Mouse (Mus musculus): Measurements from ENCODE around the gene Astl. TPM values are rescaled to one million over a fixed set of nuclear protein-coding genes. Genes with fewer than 3 reads are reported as not detected.

Astl gene
- total and polyA plus RNA-seq, 2 experiments = not detected

- peaks cover 11% of the 10 kb centered on the region; the same call in 1 of the 2 replicates for H3K36me3 ChIP-seq (ENCODE audit: control insufficient read depth, insufficient read depth, low read length)
- no peaks in the 10 kb centered on the region for H3K4me1 ChIP-seq (ENCODE audit: control insufficient read depth, insufficient read depth, low read length)
- no peak overlapping the region for H3K4me3 ChIP-seq (ENCODE audit: insufficient read depth, low read depth, low read length)
- H3K79me2 ChIP-seq (ENCODE audit: control insufficient read depth, insufficient read depth, low read length) = no peaks in the 10 kb centered on the region
- TF ChIP-seq CTCF (IDR thresholded peaks at IDR 0.05; ENCODE audit: low read depth, low read length) = no peak
- no peak for TF ChIP-seq POLR2A (IDR thresholded peaks at IDR 0.05; ENCODE audit: extremely low read depth, insufficient read depth, low read length)
- H3K27me3 ChIP-seq (ENCODE audit: control insufficient read depth, insufficient read depth, low read length) = no peaks in the 10 kb centered on the region
- no peak overlapping the region for H3K27ac ChIP-seq (replicated peaks; ENCODE audit: insufficient read depth, low read depth, low read length)
- WGBS = 84% methylated on average over 3 of the region's 3 CpGs
- DNase-seq (ENCODE audit: extremely low read depth, low read depth, low spot score) = no peak
- no peak overlapping the region for H3K9ac ChIP-seq (ENCODE audit: low read depth, low read length)
These were observed 33.7 kb upstream of the Astl start for GRCm38 (mm10) chr2:127304609-127305210.

DNA sequence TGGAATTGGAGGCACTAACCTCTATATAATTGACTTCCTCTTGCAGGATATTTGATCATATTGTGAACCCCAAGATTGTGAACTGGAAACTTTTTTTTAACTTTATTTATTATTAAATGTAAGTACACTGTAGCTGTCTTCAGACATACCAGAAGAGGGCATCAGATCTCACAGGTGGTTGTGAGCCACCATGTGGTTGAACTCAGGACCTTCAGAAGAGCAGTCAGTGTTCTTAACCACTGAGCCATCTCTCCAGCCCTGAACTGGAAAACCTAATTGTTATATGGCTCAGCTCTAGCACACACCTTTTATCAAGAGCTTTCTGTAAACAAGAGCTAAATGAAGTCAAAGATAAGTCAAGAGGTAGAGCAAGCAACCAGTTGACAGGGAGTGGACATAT is 32.3 kb upstream of the Astl start:
- Histone ChIP-seq H3K36me3 (ENCODE audit: control insufficient read depth, insufficient read depth, low read length) (0 out of 2 replicates have a peak, but pooled peaks cover 3% of the 10 kb centered on the region), H3K9ac (ENCODE audit: low read depth, low read length) (no peak overlapping the region), H3K27me3 (ENCODE audit: control insufficient read depth, insufficient read depth, low read length) (no peaks in the 10 kb centered on the region), H3K4me1 (ENCODE audit: control insufficient read depth, insufficient read depth, low read length) (no peaks in the 10 kb centered on the region), H3K79me2 (ENCODE audit: control insufficient read depth, insufficient read depth, low read length) (no peaks in the 10 kb centered on the region), H3K27ac (replicated peaks; ENCODE audit: insufficient read depth, low read depth, low read length) (no peak overlapping the region), H3K4me3 (ENCODE audit: insufficient read depth, low read depth, low read length) (no peak overlapping the region)
- no peak for DNase-seq (ENCODE audit: extremely low read depth, low read depth, low spot score)
- TF ChIP-seq POLR2A (IDR thresholded peaks at IDR 0.05; ENCODE audit: extremely low read depth, insufficient read depth, low read length) = no peak
- no peak for TF ChIP-seq CTCF (IDR thresholded peaks at IDR 0.05; ENCODE audit: low read depth, low read length)

GRCm38 (mm10) chr2:127307179-127307578 is 31.3 kb upstream of the Astl start:
- H3K27ac ChIP-seq (replicated peaks; ENCODE audit: insufficient read depth, low read depth, low read length) = no peak overlapping the region
- no peak overlapping the region for H3K4me3 ChIP-seq (ENCODE audit: insufficient read depth, low read depth, low read length)
- DNase-seq (ENCODE audit: extremely low read depth, low read depth, low spot score) = no peak
- no peaks in the 10 kb centered on the region for H3K4me1 ChIP-seq (ENCODE audit: control insufficient read depth, insufficient read depth, low read length)
- WGBS = 56% methylated on average over 3 of the region's 3 CpGs
- no peak overlapping the region for H3K9ac ChIP-seq (ENCODE audit: low read depth, low read length)
- H3K27me3 ChIP-seq (ENCODE audit: control insufficient read depth, insufficient read depth, low read length) = no peaks in the 10 kb centered on the region
- TF ChIP-seq POLR2A (IDR thresholded peaks at IDR 0.05; ENCODE audit: extremely low read depth, insufficient read depth, low read length) (no peak), CTCF (IDR thresholded peaks at IDR 0.05; ENCODE audit: low read depth, low read length) (no peak)
- no peaks in the 10 kb centered on the region for H3K36me3 ChIP-seq (ENCODE audit: control insufficient read depth, insufficient read depth, low read length)
- no peaks in the 10 kb centered on the region for H3K79me2 ChIP-seq (ENCODE audit: control insufficient read depth, insufficient read depth, low read length)

- Histone ChIP-seq H3K27me3 (ENCODE audit: control insufficient read depth, insufficient read depth, low read length) (no peaks in the 10 kb centered on the region), H3K9ac (ENCODE audit: low read depth, low read length) (no peak overlapping the region), H3K4me1 (ENCODE audit: control insufficient read depth, insufficient read depth, low read length) (no peaks in the 10 kb centered on the region), H3K27ac (replicated peaks; ENCODE audit: insufficient read depth, low read depth, low read length) (no peak overlapping the region), H3K4me3 (ENCODE audit: insufficient read depth, low read depth, low read length) (no peak overlapping the region), H3K79me2 (ENCODE audit: control insufficient read depth, insufficient read depth, low read length) (no peaks in the 10 kb centered on the region), H3K36me3 (ENCODE audit: control insufficient read depth, insufficient read depth, low read length) (no peaks in the 10 kb centered on the region)
- TF ChIP-seq POLR2A (IDR thresholded peaks at IDR 0.05; ENCODE audit: extremely low read depth, insufficient read depth, low read length) = no peak
- no peak for TF ChIP-seq CTCF (IDR thresholded peaks at IDR 0.05; ENCODE audit: low read depth, low read length)
- 93% methylated on average over 2 of the region's 2 CpGs for WGBS
- DNase-seq (ENCODE audit: extremely low read depth, low read depth, low spot score) = no peak
These were observed 29.8 kb upstream of the Astl start for GRCm38 (mm10) chr2:127308660-127309059.

DNA sequence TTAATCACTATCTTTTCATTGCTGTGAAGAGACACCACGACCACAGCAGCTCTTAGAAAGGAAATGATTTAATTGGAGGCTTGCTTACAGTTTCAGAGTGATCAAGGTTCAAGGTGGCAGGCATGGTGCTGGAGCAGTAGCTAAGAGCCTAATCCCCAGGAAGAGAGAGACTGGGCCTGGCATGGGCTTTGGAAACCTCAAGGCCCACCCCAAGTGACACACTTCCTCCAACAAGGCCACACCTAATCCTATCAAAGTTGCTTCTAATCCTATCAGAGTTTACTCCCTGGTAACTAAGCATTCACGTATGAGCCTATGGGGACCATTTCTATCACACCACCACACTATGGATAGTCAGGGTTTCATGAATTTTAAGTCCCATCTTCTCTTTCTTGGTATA is 28.2 kb upstream of the Astl start:
- H3K36me3 ChIP-seq (ENCODE audit: control insufficient read depth, insufficient read depth, low read length) = no peaks in the 10 kb centered on the region
- H3K79me2 ChIP-seq (ENCODE audit: control insufficient read depth, insufficient read depth, low read length) = no peaks in the 10 kb centered on the region
- H3K27ac ChIP-seq (replicated peaks; ENCODE audit: insufficient read depth, low read depth, low read length) = no peak overlapping the region
- TF ChIP-seq POLR2A (IDR thresholded peaks at IDR 0.05; ENCODE audit: extremely low read depth, insufficient read depth, low read length) = no peak
- TF ChIP-seq CTCF (IDR thresholded peaks at IDR 0.05; ENCODE audit: low read depth, low read length) = no peak
- no peak overlapping the region for H3K4me3 ChIP-seq (ENCODE audit: insufficient read depth, low read depth, low read length)
- H3K9ac ChIP-seq (ENCODE audit: low read depth, low read length) = no peak overlapping the region
- DNase-seq (ENCODE audit: extremely low read depth, low read depth, low spot score) = no peak
- H3K4me1 ChIP-seq (ENCODE audit: control insufficient read depth, insufficient read depth, low read length) = peaks cover 2% of the 10 kb centered on the region; the same call in 1 of the 2 replicates
- no peaks in the 10 kb centered on the region for H3K27me3 ChIP-seq (ENCODE audit: control insufficient read depth, insufficient read depth, low read length)
- WGBS = 69% methylated on average over 2 of the region's 2 CpGs

DNA sequence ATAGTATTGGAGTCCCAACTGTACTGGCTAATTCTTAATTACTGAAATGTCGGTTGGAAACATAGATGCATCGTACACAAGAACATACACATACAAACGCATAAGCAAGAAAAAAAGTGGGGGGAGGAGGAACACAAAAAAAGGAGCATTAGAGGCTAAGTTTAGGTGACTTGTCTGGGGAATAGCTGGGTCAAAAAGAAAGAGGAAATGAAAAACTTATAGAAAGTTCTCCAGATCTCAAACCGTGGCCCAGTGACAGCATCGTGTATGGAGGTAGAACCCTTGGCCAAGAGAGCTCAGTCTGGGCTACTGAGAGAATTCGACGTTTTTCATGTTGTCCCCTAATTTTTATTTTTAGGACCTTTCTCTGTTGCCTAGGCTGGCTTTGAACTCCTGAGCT is 27.8 kb upstream of the Astl start:
- TF ChIP-seq POLR2A (IDR thresholded peaks at IDR 0.05; ENCODE audit: extremely low read depth, insufficient read depth, low read length) (no peak), CTCF (IDR thresholded peaks at IDR 0.05; ENCODE audit: low read depth, low read length) (no peak)
- Histone ChIP-seq H3K27me3 (ENCODE audit: control insufficient read depth, insufficient read depth, low read length) (no peaks in the 10 kb centered on the region), H3K4me3 (ENCODE audit: insufficient read depth, low read depth, low read length) (no peak overlapping the region), H3K79me2 (ENCODE audit: control insufficient read depth, insufficient read depth, low read length) (no peaks in the 10 kb centered on the region), H3K27ac (replicated peaks; ENCODE audit: insufficient read depth, low read depth, low read length) (no peak overlapping the region), H3K4me1 (ENCODE audit: control insufficient read depth, insufficient read depth, low read length) (peaks cover 2% of the 10 kb centered on the region; the same call in 1 of the 2 replicates), H3K9ac (ENCODE audit: low read depth, low read length) (no peak overlapping the region), H3K36me3 (ENCODE audit: control insufficient read depth, insufficient read depth, low read length) (no peaks in the 10 kb centered on the region)
- no peak for DNase-seq (ENCODE audit: extremely low read depth, low read depth, low spot score)
- WGBS = 87% methylated on average over 7 of the region's 7 CpGs

Data from liver, adult 2 months (tissue).